In the genomic region with DNA sequence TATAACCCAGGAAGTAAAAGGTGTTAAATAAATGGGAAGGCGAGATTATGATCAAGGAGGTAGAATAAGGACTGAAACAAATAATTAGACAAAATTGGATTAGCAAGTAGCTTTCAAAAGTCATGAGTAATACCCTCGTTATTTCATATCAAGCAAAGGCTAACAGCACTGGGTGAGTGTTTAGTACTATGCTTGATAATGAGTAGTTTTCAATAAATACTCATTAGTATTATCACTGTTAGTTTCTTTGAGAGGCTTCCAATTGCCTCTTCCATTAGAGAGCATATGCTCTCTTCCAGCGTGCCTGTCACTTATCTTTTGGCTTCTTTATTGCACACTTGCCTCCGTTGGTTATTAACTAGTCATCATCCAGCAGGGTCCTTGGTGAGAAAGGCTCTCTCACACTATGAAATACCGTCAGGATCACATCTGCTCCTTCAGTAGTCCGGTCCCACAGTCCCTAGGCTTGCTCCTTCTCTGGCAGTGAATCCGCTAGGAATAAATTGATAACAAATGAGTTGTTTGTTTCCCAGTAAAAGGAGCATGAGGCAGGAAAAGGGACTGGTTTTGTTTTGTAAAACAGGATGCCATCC, we compare ENCODE assay signal across 20 mouse cellular contexts.
DNase-seq lines count a peak whose midpoint lies in the region; ATAC-seq and TF ChIP-seq lines count a peak whose summit lies in the region.
"Had no signal": no experiment of that assay in that cellular context is flagged by ENCODE, and none has a peak within 500 bp of the region (broad histone marks: within the 10 kb centered on the region; RNA-seq: fewer than 3 reads in every experiment).

No protein-coding gene starts in this region.

- DNase-seq in kidney, adult 11 months: peak; percentile 17
- no peak for DNase-seq in kidney, postnatal 10 days
- no peak for DNase-seq in neural tube, embryonic 10.5 days (ENCODE audit: extremely low spot score, low spot score)
- no peak for DNase-seq in hindbrain, embryonic 14.5 days (ENCODE audit: low spot score)
- peak; percentile 5 for DNase-seq in midbrain, postnatal 0 days (ENCODE audit: low spot score)
- no peak for DNase-seq in gastrocnemius, postnatal 14 days
- no peak for DNase-seq in gastrocnemius, postnatal 25 days
- DNase-seq: adrenal gland, postnatal 10 days; B cell, adult 2 months; cerebellum, adult 9-10 months; heart, adult 11 months; heart, postnatal 4 days; lung, postnatal 10 days; right cerebral cortex, postnatal 4 days; thymus, postnatal 36 days had no signal

- no peak overlapping the region for H3K4me3 ChIP-seq in neural tube, embryonic 12.5 days
- H3K4me3 ChIP-seq in hindbrain, embryonic 14.5 days (replicated peaks; ENCODE audit: low read length): no peak overlapping the region
- no peak overlapping the region for H3K4me3 ChIP-seq in midbrain, postnatal 0 days (ENCODE audit: low read depth, low read length)
- H3K4me3 ChIP-seq: embryonic facial prominence, embryonic 12.5 days; megakaryocyte, embryonic 14.5 days had no signal

- H3K9ac ChIP-seq in neural tube, embryonic 12.5 days: no peak overlapping the region
- no peak overlapping the region for H3K9ac ChIP-seq in hindbrain, embryonic 14.5 days
- H3K9ac ChIP-seq in midbrain, postnatal 0 days (replicated peaks; ENCODE audit: low read length, poor library complexity, severe bottlenecking): no peak overlapping the region
- H3K9ac ChIP-seq: embryonic facial prominence, embryonic 12.5 days; liver, embryonic 14.5 days had no signal

- no peaks in the 10 kb centered on the region for H3K9me3 ChIP-seq in neural tube, embryonic 12.5 days
- H3K9me3 ChIP-seq in hindbrain, embryonic 14.5 days (ENCODE audit: control insufficient read depth, low read length): no peaks in the 10 kb centered on the region
- no peaks in the 10 kb centered on the region for H3K9me3 ChIP-seq in midbrain, postnatal 0 days (ENCODE audit: low read length)
- H3K9me3 ChIP-seq: embryonic facial prominence, embryonic 12.5 days; megakaryocyte, embryonic 14.5 days had no signal

- no peak overlapping the region for H3K27ac ChIP-seq in neural tube, embryonic 12.5 days
- no peak overlapping the region; the same call in 1 of the 2 replicates for H3K27ac ChIP-seq in hindbrain, embryonic 14.5 days
- H3K27ac ChIP-seq in midbrain, postnatal 0 days (ENCODE audit: low read depth, low read length): no peak overlapping the region
- H3K27ac ChIP-seq: embryonic facial prominence, embryonic 12.5 days; liver, embryonic 14.5 days had no signal

- no peaks in the 10 kb centered on the region for H3K27me3 ChIP-seq in neural tube, embryonic 12.5 days (replicated peaks)
- H3K27me3 ChIP-seq in hindbrain, embryonic 14.5 days (ENCODE audit: control insufficient read depth, insufficient read depth, low read length): no peaks in the 10 kb centered on the region
- no peaks in the 10 kb centered on the region for H3K27me3 ChIP-seq in midbrain, postnatal 0 days (ENCODE audit: insufficient read depth, low read length)
- H3K27me3 ChIP-seq: embryonic facial prominence, embryonic 12.5 days; megakaryocyte, embryonic 14.5 days had no signal

- intact Hi-C loops in gastrocnemius, postnatal 14 days (cut with DNase I; ENCODE audit: low total_unique reads): no loop called here

- H3K4me2 ChIP-seq in neural tube, embryonic 12.5 days (replicated peaks): no peak overlapping the region
- no peak overlapping the region for H3K4me2 ChIP-seq in hindbrain, embryonic 14.5 days (replicated peaks)
- H3K4me2 ChIP-seq in midbrain, postnatal 0 days (ENCODE audit: low read depth, low read length, poor library complexity, severe bottlenecking): no peak overlapping the region
- H3K4me2 ChIP-seq: embryonic facial prominence, embryonic 12.5 days had no signal

- peak; percentile 79 for ATAC-seq in neural tube, embryonic 12.5 days (ENCODE audit: low FRiP score, low read depth)
- peak; percentile 83 for ATAC-seq in hindbrain, embryonic 14.5 days (ENCODE audit: low FRiP score)
- ATAC-seq in midbrain, postnatal 0 days (ENCODE audit: low FRiP score): no peak
- ATAC-seq: intestine, postnatal 0 days had no signal

- WGBS in neural tube, embryonic 12.5 days: 48% methylated on average over 7 of the region's 7 CpGs
- WGBS in hindbrain, embryonic 14.5 days: 41% methylated on average over 7 of the region's 7 CpGs
- 48% methylated on average over 7 of the region's 7 CpGs for WGBS in midbrain, postnatal 0 days

- no peaks in the 10 kb centered on the region for H3K4me1 ChIP-seq in neural tube, embryonic 12.5 days
- H3K4me1 ChIP-seq in hindbrain, embryonic 14.5 days (replicated peaks; ENCODE audit: control insufficient read depth, insufficient read depth, low read length): peaks cover 7% of the 10 kb centered on the region; the same call in 1 of the 2 replicates
- no peaks in the 10 kb centered on the region for H3K4me1 ChIP-seq in midbrain, postnatal 0 days (ENCODE audit: insufficient read depth, low read length)
- H3K4me1 ChIP-seq: embryonic facial prominence, embryonic 12.5 days; megakaryocyte, embryonic 14.5 days had no signal

- H3K36me3 ChIP-seq in neural tube, embryonic 12.5 days: no peaks in the 10 kb centered on the region
- no peaks in the 10 kb centered on the region for H3K36me3 ChIP-seq in hindbrain, embryonic 14.5 days (replicated peaks; ENCODE audit: control insufficient read depth, insufficient read depth)
- H3K36me3 ChIP-seq in midbrain, postnatal 0 days (ENCODE audit: insufficient read depth, low read length): no peaks in the 10 kb centered on the region
- H3K36me3 ChIP-seq: embryonic facial prominence, embryonic 12.5 days had no signal

- no peak for TF ChIP-seq CTCF in midbrain, postnatal 0 days (IDR thresholded peaks at IDR 0.05)

Comparison
In these comparisons a context has a peak if more than half of its experiments do, and no peak if none do; other contexts are left out.
1. DNase-seq: peak in kidney, adult 11 months (single experiment) and midbrain, postnatal 0 days (single experiment); none in kidney, postnatal 10 days (single experiment), neural tube, embryonic 10.5 days (single experiment), hindbrain, embryonic 14.5 days (single experiment), gastrocnemius, postnatal 14 days (single experiment) and gastrocnemius, postnatal 25 days (single experiment).